Mouse (Mus musculus) lung, adult 2 months (tissue): ENCODE results near the gene Ucp2.

Experiments
- CTCF ChIP-seq: fragments of 200-500 bp; IDR thresholded peaks from 2 replicates; pipeline ENCODE4 v1.5.1; 2011; ENCODE audit warnings: mild to moderate bottlenecking, low read length, control low read depth; ENCODE audit not compliant: insufficient read depth
- POLR2A ChIP-seq: fragments of 200-500 bp; IDR thresholded peaks from 2 replicates; pipeline ENCODE4 v1.6.1; 2011; ENCODE audit warnings: low read depth, mild to moderate bottlenecking, control low read depth, low read length, borderline replicate concordance; ENCODE audit errors: extremely low read depth

DNA sequence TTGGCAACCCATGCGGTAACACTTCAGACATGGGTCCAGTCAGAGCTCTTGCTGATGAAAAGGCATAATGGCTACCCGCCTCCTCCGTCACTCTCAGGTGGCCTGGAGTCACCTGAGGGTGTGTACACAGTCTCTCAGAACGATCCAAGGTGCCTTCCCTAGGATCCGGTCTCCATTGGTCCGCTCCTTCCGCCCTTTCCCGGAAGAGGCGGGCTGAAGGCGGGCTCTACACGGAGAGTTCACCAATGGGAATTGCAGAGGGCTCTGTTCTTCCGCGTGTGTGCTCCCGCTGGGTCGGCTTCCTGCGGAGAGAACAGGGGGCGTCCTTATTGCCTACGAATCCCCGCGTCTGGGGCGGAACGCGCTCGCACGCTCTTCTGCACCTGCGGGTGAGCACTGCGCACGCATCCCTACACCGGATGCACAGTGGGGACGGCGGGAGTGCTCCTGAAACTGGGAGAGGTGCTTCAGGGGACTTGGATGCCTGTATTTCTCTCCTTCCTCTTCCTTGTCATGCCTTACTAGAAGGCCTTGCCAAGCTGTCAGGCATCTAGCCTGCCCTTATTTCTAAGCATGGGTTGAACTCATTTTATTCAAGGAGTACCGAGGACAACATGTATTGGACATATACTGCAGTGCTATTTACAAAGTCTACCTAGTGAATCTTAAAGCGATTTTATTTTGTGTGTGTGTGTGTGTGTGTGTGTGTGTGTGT is 43.8 kb downstream of the Ucp2 start, which contains the start of gene Coa4:
- no peak for TF ChIP-seq CTCF
- peak; percentile 78 for TF ChIP-seq POLR2A
